Comparison of ENCODE assay signal across 8 mouse cellular contexts in genomic region chr6:88639921-88640320, GRCm38 (mm10). TPM values are rescaled to one million over a fixed set of nuclear protein-coding genes. Genes with fewer than 3 reads are reported as not detected.
DNase-seq lines count a peak whose midpoint lies in the region; ATAC-seq and TF ChIP-seq lines count a peak whose summit lies in the region.

No protein-coding gene starts in this region.

- no peak overlapping the region for H3K4me3 ChIP-seq in kidney, adult 2 months (ENCODE audit: insufficient read depth, low read depth, low read length)
- H3K4me3 ChIP-seq in forebrain, embryonic 13.5 days, result 0 out of 2 replicates have a peak overlapping the region, but pooled peaks have one; percentile 15
- H3K4me3 ChIP-seq in hindbrain, postnatal 0 days (ENCODE audit: low read length), result no peak overlapping the region
- H3K4me3 ChIP-seq in liver, embryonic 11.5 days (ENCODE audit: low read depth, low read length), result no peak overlapping the region

- peaks cover 12% of the 10 kb centered on the region for H3K9me3 ChIP-seq in forebrain, embryonic 13.5 days (replicated peaks)
- peaks cover 4% of the 10 kb centered on the region; the same call in 1 of the 2 replicates for H3K9me3 ChIP-seq in hindbrain, postnatal 0 days (ENCODE audit: low read length)
- H3K9me3 ChIP-seq in liver, embryonic 11.5 days (ENCODE audit: control insufficient read depth, low read length), result no peaks in the 10 kb centered on the region

- H3K9ac ChIP-seq in forebrain, embryonic 13.5 days, result peak overlapping the region; percentile 46; the same call in 1 of the 2 replicates
- no peak overlapping the region for H3K9ac ChIP-seq in hindbrain, postnatal 0 days (replicated peaks; ENCODE audit: low read length)
- H3K9ac ChIP-seq in liver, embryonic 11.5 days (ENCODE audit: low read depth, low read length), result no peak overlapping the region

- peak overlapping the region; percentile 49 for H3K4me2 ChIP-seq in forebrain, embryonic 13.5 days
- H3K4me2 ChIP-seq in hindbrain, postnatal 0 days (ENCODE audit: low read depth, low read length), result peak overlapping the region; percentile 45
- peak overlapping the region; percentile 42 for H3K4me2 ChIP-seq in liver, embryonic 11.5 days

- peak; percentile 80 for ATAC-seq in forebrain, embryonic 13.5 days
- peak; percentile 55; the same call in 1 of the 2 replicates for ATAC-seq in hindbrain, postnatal 0 days
- peak; percentile 48; the same call in 1 of the 2 replicates for ATAC-seq in liver, embryonic 11.5 days (replicated peaks; ENCODE audit: low FRiP score)

- H3K4me1 ChIP-seq in kidney, adult 2 months (ENCODE audit: control insufficient read depth, insufficient read depth, low read length), result no peaks in the 10 kb centered on the region
- peaks cover 19% of the 10 kb centered on the region for H3K4me1 ChIP-seq in forebrain, embryonic 13.5 days
- H3K4me1 ChIP-seq in hindbrain, postnatal 0 days (ENCODE audit: insufficient read depth, low read length), result peaks cover 13% of the 10 kb centered on the region; the same call in 1 of the 2 replicates
- peaks cover 12% of the 10 kb centered on the region for H3K4me1 ChIP-seq in liver, embryonic 11.5 days (replicated peaks; ENCODE audit: control insufficient read depth, insufficient read depth, low read length)

- 10% methylated on average over 9 of the region's 9 CpGs for WGBS in kidney, adult 2 months
- WGBS in forebrain, embryonic 13.5 days, result under 1% methylated on average over 9 of the region's 9 CpGs
- 2% methylated on average over 9 of the region's 9 CpGs for WGBS in hindbrain, postnatal 0 days
- WGBS in liver, embryonic 11.5 days, result 6% methylated on average over 9 of the region's 9 CpGs

- H3K27ac ChIP-seq in kidney, adult 2 months (ENCODE audit: insufficient read depth, low read depth, low read length), result no peak overlapping the region
- peak overlapping the region; percentile 35; the same call in 1 of the 2 replicates for H3K27ac ChIP-seq in forebrain, embryonic 13.5 days
- H3K27ac ChIP-seq in hindbrain, postnatal 0 days, result peak overlapping the region; percentile 27; the same call in 1 of the 2 replicates
- H3K27ac ChIP-seq in liver, embryonic 11.5 days (ENCODE audit: low read depth, low read length), result no peak overlapping the region

- H3K36me3 ChIP-seq in kidney, adult 2 months (ENCODE audit: control insufficient read depth, insufficient read depth, low read length), result no peaks in the 10 kb centered on the region
- H3K36me3 ChIP-seq in forebrain, embryonic 13.5 days (ENCODE audit: poor library complexity, severe bottlenecking), result no peaks in the 10 kb centered on the region
- H3K36me3 ChIP-seq in hindbrain, postnatal 0 days (ENCODE audit: insufficient read depth, low read length), result no peaks in the 10 kb centered on the region
- no peaks in the 10 kb centered on the region for H3K36me3 ChIP-seq in liver, embryonic 11.5 days (ENCODE audit: control insufficient read depth, insufficient read depth, low read length)

- TF ChIP-seq POLR2A in kidney, adult 2 months (IDR thresholded peaks at IDR 0.05; ENCODE audit: low read depth, low read length), result no peak

- 0 out of 2 replicates have a peak, but pooled peaks have one; percentile 12 for TF ChIP-seq CTCF in kidney, adult 2 months (conservative IDR thresholded peaks at IDR 0.05; ENCODE audit: insufficient read depth, insufficient read length, low read depth, low read length)
- TF ChIP-seq CTCF in hindbrain, postnatal 0 days (IDR thresholded peaks at IDR 0.05; ENCODE audit: low read depth), result peak; percentile 44; the same call in 1 of the 2 replicates

- peak; percentile 20 for DNase-seq in kidney, adult 2 months
- DNase-seq in kidney, adult 8-10 months, result no peak
- DNase-seq in hindbrain, postnatal 0 days (ENCODE audit: low spot score), result peak; percentile 77
- DNase-seq in liver, embryonic 11.5 days (ENCODE audit: low spot score), result no peak
- DNase-seq in right cerebral cortex, postnatal 14 days, result peak; percentile 38
- no peak for DNase-seq in thymus, postnatal 10 days (ENCODE audit: low spot score in 2 of 2)
- DNase-seq in thymus, postnatal 25 days, result no peak

- H3K27me3 ChIP-seq in kidney, adult 2 months (replicated peaks; ENCODE audit: control insufficient read depth, insufficient read depth, low read length), result no peaks in the 10 kb centered on the region
- H3K27me3 ChIP-seq in forebrain, embryonic 13.5 days, result no peaks in the 10 kb centered on the region
- no peaks in the 10 kb centered on the region for H3K27me3 ChIP-seq in hindbrain, postnatal 0 days (ENCODE audit: insufficient read depth, low read length)
- H3K27me3 ChIP-seq in liver, embryonic 11.5 days (replicated peaks; ENCODE audit: control insufficient read depth, insufficient read depth, low read length), result no peaks in the 10 kb centered on the region

RNA-seq across cellular contexts. Expression of gene Kbtbd12, which starts 2.2 kb away (rescaled TPM):
- 0.44 TPM in 1 of 2 replicates, not detected in the other for polyA plus RNA-seq in kidney, adult 2 months (2012; rRNA removed)
- 0.20 TPM in 1 of 2 replicates, not detected in the other for polyA plus RNA-seq in forebrain, embryonic 13.5 days (2015; fragmentation: Nextera tagmentation; extraction: Ambion mirVana)
- 0.68 TPM in 1 of 2 replicates, not detected in the other for total RNA-seq in hindbrain, postnatal 0 days (2014; rRNA removed)
- polyA plus RNA-seq in hindbrain, postnatal 0 days (2015; fragmentation: Nextera tagmentation; extraction: Ambion mirVana), result 0.34 and 0.45 TPM in 2 replicates
- 0.12 and 0.52 TPM in 2 replicates for polyA plus RNA-seq in liver, embryonic 11.5 days (2014; fragmentation: Nextera tagmentation; extraction: Ambion mirVana)

Comparison
In these comparisons a context has a peak if more than half of its experiments do, and no peak if none do; other contexts are left out.
1. DNase-seq: peak in kidney, adult 2 months (single experiment), hindbrain, postnatal 0 days (single experiment) and right cerebral cortex, postnatal 14 days (single experiment); none in kidney, adult 8-10 months (0 of 2), liver, embryonic 11.5 days (single experiment), thymus, postnatal 10 days (0 of 2) and thymus, postnatal 25 days (single experiment).
2. H3K27ac ChIP-seq: peak in forebrain, embryonic 13.5 days (single experiment) and hindbrain, postnatal 0 days (single experiment); none in kidney, adult 2 months (single experiment) and liver, embryonic 11.5 days (single experiment).
3. Peak in every context shown above with its lines, with median percentiles within 50 percentile points of each other: ATAC-seq and H3K4me2 ChIP-seq.